Mouse (Mus musculus) embryonic facial prominence, embryonic 15.5 days (tissue): ENCODE measurements around the gene Ckb. TPM values are rescaled to one million over a fixed set of nuclear protein-coding genes. Genes with fewer than 3 reads are reported as not detected.
"Not testable (repeated sequence)": the region's sequence is repeated elsewhere in the genome, so short reads cannot be mapped to it uniquely, and the experiment has no call there.

Source experiments
- ATAC-seq: fragments of 200-750 bp; cut with Nextera tagmentation; 2 replicates; pipeline ENCODE4 v1.8.0; 2017; ENCODE audit warnings: low read depth, moderate TSS enrichment; ENCODE audit not compliant: insufficient number of reproducible peaks, low FRiP score, low TSS enrichment
- H3K27ac ChIP-seq: fragments of 300-500 bp; sonication (generic); replicated peaks from 2 replicates; pipeline ENCODE4 v1.5.1; 2015; ENCODE audit warnings: mild to moderate bottlenecking, inconsistent platforms
- H3K27me3 ChIP-seq: fragments of 300-500 bp; sonication (generic); 2 replicates; pipeline ENCODE4 v1.6.1; 2015; ENCODE audit warnings: inconsistent platforms
- H3K36me3 ChIP-seq: fragments of 300-500 bp; sonication (generic); 2 replicates; pipeline ENCODE4 v1.6.1; 2015; ENCODE audit warnings: mild to moderate bottlenecking, inconsistent platforms
- H3K4me1 ChIP-seq: fragments of 300-500 bp; sonication (generic); 2 replicates; pipeline ENCODE4 v1.6.1; 2015; ENCODE audit warnings: inconsistent platforms
- H3K4me2 ChIP-seq: fragments of 300-500 bp; sonication (generic); replicated peaks from 2 replicates; pipeline ENCODE4 v1.6.1; 2015; ENCODE audit warnings: mild to moderate bottlenecking, inconsistent platforms
- H3K4me3 ChIP-seq: fragments of 300-500 bp; sonication (generic); replicated peaks from 2 replicates; pipeline ENCODE4 v1.5.1; 2015; ENCODE audit warnings: mild to moderate bottlenecking, inconsistent platforms
- H3K9ac ChIP-seq: fragments of 300-500 bp; sonication (generic); 2 replicates; pipeline ENCODE4 v1.6.1; 2015; ENCODE audit warnings: inconsistent platforms
- H3K9me3 ChIP-seq: fragments of 300-500 bp; sonication (generic); replicated peaks from 2 replicates; pipeline ENCODE4 v1.6.1; 2016; ENCODE audit warnings: inconsistent platforms
- WGBS: fragments of 180-500 bp; shearing (Covaris S2); methylation state at CpG from one replicate; pipeline ENCODE4 v1.1.7; 2015; 5-methylcytosine and 5-hydroxymethylcytosine counted together
- polyA plus RNA-seq: library from polyadenylated mRNA; unstranded; fragments of >200 nt; fragmentation: Nextera tagmentation; extraction: Ambion mirVana; gene quantifications from 2 replicates; pipeline ENCODE4 v1.2.1, GENCODE M21; 2015

Ckb gene
- polyA plus RNA-seq = 247 and 255 TPM in 2 replicates

GRCm38 (mm10) chr12:111672176-111672575 is at the start of gene Ckb:
Gene Ckb (minus strand): TSS chr12:111672338.
- Histone ChIP-seq H3K9ac (peak within 1 kb of the TSS; percentile 47), H3K9me3 (no peaks in the 10 kb centered on the region), H3K27me3 (peaks cover 49% of the 10 kb centered on the region), H3K4me3 (peak within 1 kb of the TSS; percentile 61), H3K27ac (no peak within 1 kb of the TSS), H3K4me2 (peak within 1 kb of the TSS; percentile 100), H3K4me1 (peaks cover 52% of the 10 kb centered on the region), H3K36me3 (no peaks in the 10 kb centered on the region)
- WGBS = 0% methylated on average over 31 of the region's 31 CpGs
- peak; percentile 44; the same call in 1 of the 2 replicates for ATAC-seq

- no peak overlapping the region for H3K4me2 ChIP-seq
- H3K9ac ChIP-seq = no peak overlapping the region
- peaks cover 7% of the 10 kb centered on the region; the same call in 1 of the 2 replicates for H3K4me1 ChIP-seq
- H3K36me3 ChIP-seq = peaks cover 22% of the 10 kb centered on the region
- H3K9me3 ChIP-seq = no peaks in the 10 kb centered on the region
- H3K27me3 ChIP-seq = no peaks in the 10 kb centered on the region
- WGBS = 81% methylated on average over 4 of the region's 4 CpGs
- H3K27ac ChIP-seq = no peak overlapping the region
- ATAC-seq = no peak
- no peak overlapping the region for H3K4me3 ChIP-seq
Measured at GRCm38 (mm10) chr12:111720222-111720621, 48.1 kb upstream of the Ckb start.

- Histone ChIP-seq H3K4me3 (no peak overlapping the region), H3K27ac (peak overlapping the region; percentile 58), H3K9me3 (no peaks in the 10 kb centered on the region), H3K27me3 (no peaks in the 10 kb centered on the region), H3K4me1 (peaks cover 20% of the 10 kb centered on the region), H3K4me2 (no peak overlapping the region), H3K36me3 (peaks cover 15% of the 10 kb centered on the region; the same call in 1 of the 2 replicates), H3K9ac (no peak overlapping the region)
- 28% methylated on average over 8 of the region's 8 CpGs for WGBS
- ATAC-seq = peak; percentile 37; the same call in 1 of the 2 replicates
Measured at GRCm38 (mm10) chr12:111718656-111719055, 46.5 kb upstream of the Ckb start.

GRCm38 (mm10) chr12:111716505-111716904 is 44.4 kb upstream of the Ckb start:
- ATAC-seq = no peak
- no peaks in the 10 kb centered on the region for H3K27me3 ChIP-seq
- H3K4me2 ChIP-seq = no peak overlapping the region
- H3K9ac ChIP-seq = no peak overlapping the region
- H3K27ac ChIP-seq = no peak overlapping the region
- H3K4me3 ChIP-seq = no peak overlapping the region
- peaks cover 27% of the 10 kb centered on the region for H3K4me1 ChIP-seq
- H3K36me3 ChIP-seq = 0 out of 2 replicates have a peak, but pooled peaks cover 8% of the 10 kb centered on the region
- H3K9me3 ChIP-seq = no peaks in the 10 kb centered on the region
- 95% methylated on average over 7 of the region's 7 CpGs for WGBS

GRCm38 (mm10) chr12:111713880-111714279 is 41.7 kb upstream of the Ckb start:
- not testable (repeated sequence) for H3K9ac ChIP-seq, H3K27me3 ChIP-seq, ATAC-seq, H3K9me3 ChIP-seq, H3K27ac ChIP-seq
- peaks cover 29% of the 10 kb centered on the region for H3K4me1 ChIP-seq
- 73% methylated on average over 6 of the region's 6 CpGs for WGBS
- H3K4me2 ChIP-seq = peak overlapping the region; percentile 66
- peaks cover 33% of the 10 kb centered on the region for H3K36me3 ChIP-seq
- peak overlapping the region; percentile 71 for H3K4me3 ChIP-seq

- ATAC-seq = peak; percentile 93
- H3K27ac ChIP-seq = peak within 1 kb of the TSS; percentile 83
- H3K4me2 ChIP-seq = peak within 1 kb of the TSS; percentile 66
- H3K4me1 ChIP-seq = peaks cover 22% of the 10 kb centered on the region
- peak within 1 kb of the TSS; percentile 71 for H3K4me3 ChIP-seq
- under 1% methylated on average over 86 of the region's 86 CpGs for WGBS
- peaks cover 38% of the 10 kb centered on the region for H3K36me3 ChIP-seq
- H3K9me3 ChIP-seq = no peaks in the 10 kb centered on the region
- peak within 1 kb of the TSS; percentile 91 for H3K9ac ChIP-seq
- no peaks in the 10 kb centered on the region for H3K27me3 ChIP-seq
Measured at GRCm38 (mm10) chr12:111713004-111713651, 41.0 kb upstream of the Ckb start, which contains the start of the genes Bag5 and Apopt1. Gene Bag5 (minus strand): TSS chr12:111713257. Gene Apopt1 (plus strand): TSS chr12:111713261.

GRCm38 (mm10) chr12:111712476-111712875 is 40.3 kb upstream of the Ckb start:
- H3K9me3 ChIP-seq = no peaks in the 10 kb centered on the region
- H3K9ac ChIP-seq = peak overlapping the region; percentile 91
- ATAC-seq = peak; percentile 12; the same call in 1 of the 2 replicates
- WGBS = under 1% methylated on average over 30 of the region's 33 CpGs
- H3K27me3 ChIP-seq = no peaks in the 10 kb centered on the region
- H3K36me3 ChIP-seq = peaks cover 45% of the 10 kb centered on the region
- peak overlapping the region; percentile 83 for H3K27ac ChIP-seq
- H3K4me2 ChIP-seq = peak overlapping the region; percentile 66
- peaks cover 22% of the 10 kb centered on the region for H3K4me1 ChIP-seq
- H3K4me3 ChIP-seq = peak overlapping the region; percentile 71

- Histone ChIP-seq H3K36me3 (peaks cover 45% of the 10 kb centered on the region), H3K27me3 (no peaks in the 10 kb centered on the region), H3K4me2 (no peak overlapping the region), H3K9me3 (no peaks in the 10 kb centered on the region), H3K4me3 (no peak overlapping the region), H3K27ac (no peak overlapping the region), H3K4me1 (peaks cover 32% of the 10 kb centered on the region), H3K9ac (no peak overlapping the region)
- ATAC-seq = no peak
- 90% methylated on average over 10 of the region's 10 CpGs for WGBS
Measured at GRCm38 (mm10) chr12:111710091-111710490, 38.0 kb upstream of the Ckb start.

- no peak for ATAC-seq
- no peak overlapping the region for H3K4me3 ChIP-seq
- peaks cover 45% of the 10 kb centered on the region for H3K36me3 ChIP-seq
- H3K27me3 ChIP-seq = no peaks in the 10 kb centered on the region
- WGBS = 82% methylated on average over 4 of the region's 4 CpGs
- no peak overlapping the region for H3K9ac ChIP-seq
- peaks cover 28% of the 10 kb centered on the region for H3K4me1 ChIP-seq
- H3K27ac ChIP-seq = no peak overlapping the region
- no peaks in the 10 kb centered on the region for H3K9me3 ChIP-seq
- H3K4me2 ChIP-seq = no peak overlapping the region
Measured at GRCm38 (mm10) chr12:111708181-111708580, 36.0 kb upstream of the Ckb start.

GRCm38 (mm10) chr12:111705186-111705973 is 33.2 kb upstream of the Ckb start:
- Histone ChIP-seq H3K9ac (no peak overlapping the region), H3K27ac (peak overlapping the region; percentile 83), H3K9me3 (no peaks in the 10 kb centered on the region), H3K4me1 (peaks cover 25% of the 10 kb centered on the region), H3K4me3 (no peak overlapping the region), H3K36me3 (peaks cover 35% of the 10 kb centered on the region), H3K4me2 (no peak overlapping the region), H3K27me3 (no peaks in the 10 kb centered on the region)
- WGBS = 54% methylated on average over 15 of the region's 15 CpGs
- ATAC-seq = no peak; the same call in 1 of the 2 replicates

- peak overlapping the region; percentile 83 for H3K27ac ChIP-seq
- WGBS = 17% methylated on average over 9 of the region's 9 CpGs
- H3K9me3 ChIP-seq = no peaks in the 10 kb centered on the region
- peak overlapping the region; percentile 31 for H3K4me2 ChIP-seq
- no peak overlapping the region for H3K4me3 ChIP-seq
- peaks cover 27% of the 10 kb centered on the region for H3K36me3 ChIP-seq
- H3K9ac ChIP-seq = no peak overlapping the region
- peak; percentile 89 for ATAC-seq
- no peaks in the 10 kb centered on the region for H3K27me3 ChIP-seq
- peaks cover 25% of the 10 kb centered on the region for H3K4me1 ChIP-seq
Measured at GRCm38 (mm10) chr12:111704609-111705008, 32.5 kb upstream of the Ckb start.
